Mouse (Mus musculus) CD4-positive, CD25-positive, alpha-beta regulatory T cell, adult 4 months (primary cell): Measurements from ENCODE around the gene Gm6217. TPM values are rescaled to one million over a fixed set of nuclear protein-coding genes. Genes with fewer than 3 reads are reported as not detected.

Source experiments
- polyA plus RNA-seq, 2 experiments: library from polyadenylated mRNA; unstranded; fragments of 100-300 nt; shearing (Covaris generic); gene quantifications; one replicate each; pipeline ENCODE4 v1.2.1; 2017

Gm6217 gene
- polyA plus RNA-seq, 2 experiments from 2014 or later, result not detected

Other genes with a start within 250 kb of the Gm6217 start
- 100 to 1,000 TPM in 1 of 2 experiments, 10 to 100 TPM in 1; 82.4 to 102 TPM for gene Mff, start 206.5 kb downstream of the Gm6217 start, polyA plus RNA-seq
- gene Tm4sf20, start 162.9 kb downstream of the Gm6217 start, polyA plus RNA-seq, result 1 to 10 TPM in 1 of 2 experiments, under 1 TPM in 1; 0.43 to 1.4 TPM
- gene Gm47791, start 160.2 kb downstream of the Gm6217 start, polyA plus RNA-seq, result not detected
- gene Agfg1, start 91.9 kb downstream of the Gm6217 start, polyA plus RNA-seq, result 10 to 100 TPM; 18.8 to 32.8 TPM
- gene A030005L19Rik, start 18.1 kb downstream of the Gm6217 start, polyA plus RNA-seq, result 1 to 10 TPM in 1 of 2 experiments, not detected in 1; 1.4 TPM
- not detected for gene A030014E15Rik, start 6.5 kb downstream of the Gm6217 start, polyA plus RNA-seq
- gene A030003K21Rik, start 12.0 kb upstream of the Gm6217 start, polyA plus RNA-seq, result not detected
- gene Gm7544, start 24.6 kb upstream of the Gm6217 start, polyA plus RNA-seq, result not detected
- not detected for gene Gm47955, start 28.9 kb upstream of the Gm6217 start, polyA plus RNA-seq
- gene Gm47959, start 69.1 kb upstream of the Gm6217 start, polyA plus RNA-seq, result not detected
- gene Slc19a3, start 107.0 kb upstream of the Gm6217 start, polyA plus RNA-seq, result not detected
- not detected for gene Krtap28-10, start 111.1 kb upstream of the Gm6217 start, polyA plus RNA-seq
- not detected for gene Gm47969, start 113.5 kb upstream of the Gm6217 start, polyA plus RNA-seq
- not detected for gene A030005K14Rik, start 128.0 kb upstream of the Gm6217 start, polyA plus RNA-seq
- gene Krtap28-13, start 129.5 kb upstream of the Gm6217 start, polyA plus RNA-seq, result not detected
- gene Ccl20, start 185.4 kb upstream of the Gm6217 start, polyA plus RNA-seq, result 1 to 10 TPM; 2.7 to 3.7 TPM
- not detected for gene Daw1, start 228.4 kb upstream of the Gm6217 start, polyA plus RNA-seq